Mouse (Mus musculus) heart, adult 11 months (tissue): ENCODE measurements around the gene Guca2b.

Source experiments
- DNase-seq: peaks from one replicate; pipeline ENCODE4 v3.0.0; 2022

The Guca2b gene

DNA sequence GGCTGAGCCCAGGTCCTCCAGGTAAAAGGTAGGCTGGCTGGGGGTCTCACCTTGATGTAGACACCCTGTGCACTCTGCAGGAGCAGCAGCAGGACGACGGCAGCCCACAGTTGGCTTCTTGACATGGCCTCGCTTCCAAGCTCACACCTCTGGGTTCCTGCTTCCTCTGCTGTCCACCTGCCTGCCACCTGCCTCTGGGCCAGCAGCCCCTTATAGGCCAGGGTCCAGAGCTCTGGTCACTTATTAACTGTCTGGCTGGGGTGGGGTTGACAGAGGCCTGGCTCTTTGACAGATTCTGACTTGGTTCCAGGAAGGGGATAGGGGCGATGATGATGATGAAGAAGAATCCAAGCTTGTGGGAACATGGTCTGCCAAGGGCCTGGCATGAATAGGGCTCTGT, at the start of gene Guca2b:
Guca2b (minus strand) TSS at position 224 of the 400 bp plus-strand sequence.
- DNase-seq, result no peak

GRCm38 (mm10) chr4:119707751-119708150, 49.0 kb upstream of the Guca2b start:
- peak; percentile 98 for DNase-seq

- DNase-seq, result peak; percentile 93
Observed at GRCm38 (mm10) chr4:119707326-119707725, 48.6 kb upstream of the Guca2b start.

- peak; percentile 84 for DNase-seq
Observed at GRCm38 (mm10) chr4:119703965-119704364, 45.2 kb upstream of the Guca2b start.

DNA sequence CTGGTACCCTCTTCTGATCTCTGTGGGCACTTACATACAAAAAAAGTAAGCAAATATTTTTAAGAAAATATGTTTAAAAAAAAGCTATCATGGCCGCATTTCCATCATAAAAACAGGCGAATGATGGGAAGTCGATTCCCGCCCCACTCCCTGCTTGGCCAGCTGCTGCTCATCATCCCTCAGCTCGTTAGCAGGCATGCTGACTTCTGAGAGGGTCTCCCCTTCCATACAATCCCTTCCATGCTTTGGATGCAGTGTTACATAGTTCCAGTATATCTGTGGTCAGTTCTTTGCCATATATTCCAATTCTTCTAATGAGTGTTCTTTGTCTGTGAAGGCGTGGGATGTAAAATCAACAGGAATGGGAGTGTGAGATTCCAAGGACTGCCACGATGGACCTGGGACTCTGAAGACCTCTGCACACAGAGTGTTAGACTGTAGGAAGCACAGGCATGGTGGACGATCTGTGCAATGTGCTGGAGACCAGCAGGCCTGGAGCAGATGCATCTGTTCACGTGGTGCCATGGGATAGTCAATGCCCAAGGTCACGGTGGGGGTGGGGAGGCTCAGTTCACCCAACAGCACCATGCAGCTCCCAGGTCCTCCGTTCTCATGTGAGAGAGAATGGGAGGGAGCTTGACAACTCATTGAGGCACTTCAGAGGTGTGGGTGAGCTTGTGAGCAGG, 42.7 kb upstream of the Guca2b start:
- peak; percentile 45 for DNase-seq

DNA sequence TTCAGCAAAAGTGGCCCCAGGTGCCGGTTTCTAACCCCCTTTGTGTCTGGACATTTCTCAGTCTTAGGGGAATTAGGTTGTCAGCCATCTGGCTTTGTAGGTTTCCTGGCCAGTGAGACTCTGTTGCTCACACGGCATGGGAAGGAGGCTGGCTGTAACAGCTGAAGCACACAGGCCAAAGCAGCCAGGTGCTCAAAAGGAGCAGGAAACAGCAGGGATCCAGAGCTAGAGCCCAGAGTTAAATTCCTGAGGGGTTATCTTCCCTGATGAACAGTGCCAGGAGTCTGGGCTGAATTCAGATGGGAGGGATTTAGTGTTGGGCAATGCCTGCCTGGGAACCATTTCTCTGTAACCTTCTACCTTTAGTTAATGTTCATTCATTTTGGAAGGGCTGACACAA, 39.6 kb upstream of the Guca2b start:
- DNase-seq, result peak; percentile 75

DNA sequence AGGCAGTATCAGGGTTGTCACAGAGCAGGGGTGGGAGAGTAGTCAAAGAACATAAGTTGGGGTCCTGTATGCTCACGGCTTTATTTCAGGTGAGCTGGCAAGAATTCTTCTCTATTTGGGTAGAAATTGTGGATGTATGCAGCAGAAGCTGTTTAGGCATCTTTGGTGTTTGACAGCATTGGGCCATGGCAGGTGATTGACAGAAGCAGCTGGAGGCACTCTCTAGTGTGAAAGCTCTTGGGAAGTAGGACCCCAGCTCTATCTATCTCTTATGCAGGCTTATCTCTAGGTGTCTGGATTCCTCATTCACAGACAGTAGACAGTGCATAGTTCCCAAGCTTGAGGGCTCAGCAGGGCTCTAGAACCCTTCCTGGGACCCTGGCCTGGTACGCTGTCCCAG, 27.0 kb upstream of the Guca2b start:
- DNase-seq, result no peak

GRCm38 (mm10) chr4:119682596-119682995, 23.8 kb upstream of the Guca2b start:
- peak; percentile 49 for DNase-seq

DNA sequence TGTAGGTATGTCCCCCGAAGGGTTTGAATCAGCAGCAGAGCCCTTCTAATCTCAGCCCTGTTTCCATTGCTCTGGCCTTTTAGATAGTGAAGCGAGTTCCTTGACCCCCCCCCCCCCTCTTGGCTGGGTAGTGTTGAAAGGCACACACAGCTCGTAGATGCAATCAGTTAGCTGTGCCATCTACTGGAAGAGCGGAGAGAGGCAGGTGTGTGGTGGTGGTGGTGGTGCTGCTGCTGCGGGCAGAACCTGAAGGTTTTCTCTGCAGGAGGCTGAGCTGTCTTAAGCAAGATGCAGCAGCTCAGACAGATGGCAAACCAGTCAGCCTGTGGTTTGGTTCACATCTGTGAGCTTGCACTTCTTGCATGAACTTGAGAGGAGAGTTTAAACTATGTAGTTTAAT, 13.9 kb upstream of the Guca2b start:
- peak; percentile 85 for DNase-seq

- DNase-seq, result peak; percentile 84
Observed at GRCm38 (mm10) chr4:119671164-119671563, 12.4 kb upstream of the Guca2b start.

- peak; percentile 74 for DNase-seq
Observed at GRCm38 (mm10) chr4:119670736-119671135, 12.0 kb upstream of the Guca2b start.

DNA sequence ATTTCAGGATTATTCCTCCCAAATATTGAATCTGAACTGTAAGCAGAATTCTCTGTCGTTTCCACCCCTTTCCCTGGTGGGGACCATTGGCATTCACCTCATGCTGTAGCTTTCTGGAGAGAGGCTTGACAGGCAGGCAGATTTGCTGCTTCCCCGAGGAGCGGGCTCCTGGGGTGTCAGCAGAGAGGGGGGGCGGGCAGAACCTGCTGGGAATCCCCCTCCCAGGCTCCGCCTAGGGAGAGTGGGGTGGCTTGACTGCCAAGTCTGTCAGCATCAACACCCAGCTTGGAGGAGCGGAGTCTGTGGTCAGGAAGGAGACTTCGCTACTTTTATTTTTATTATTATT, 11.4 kb upstream of the Guca2b start:
- DNase-seq, result peak; percentile 81

DNA sequence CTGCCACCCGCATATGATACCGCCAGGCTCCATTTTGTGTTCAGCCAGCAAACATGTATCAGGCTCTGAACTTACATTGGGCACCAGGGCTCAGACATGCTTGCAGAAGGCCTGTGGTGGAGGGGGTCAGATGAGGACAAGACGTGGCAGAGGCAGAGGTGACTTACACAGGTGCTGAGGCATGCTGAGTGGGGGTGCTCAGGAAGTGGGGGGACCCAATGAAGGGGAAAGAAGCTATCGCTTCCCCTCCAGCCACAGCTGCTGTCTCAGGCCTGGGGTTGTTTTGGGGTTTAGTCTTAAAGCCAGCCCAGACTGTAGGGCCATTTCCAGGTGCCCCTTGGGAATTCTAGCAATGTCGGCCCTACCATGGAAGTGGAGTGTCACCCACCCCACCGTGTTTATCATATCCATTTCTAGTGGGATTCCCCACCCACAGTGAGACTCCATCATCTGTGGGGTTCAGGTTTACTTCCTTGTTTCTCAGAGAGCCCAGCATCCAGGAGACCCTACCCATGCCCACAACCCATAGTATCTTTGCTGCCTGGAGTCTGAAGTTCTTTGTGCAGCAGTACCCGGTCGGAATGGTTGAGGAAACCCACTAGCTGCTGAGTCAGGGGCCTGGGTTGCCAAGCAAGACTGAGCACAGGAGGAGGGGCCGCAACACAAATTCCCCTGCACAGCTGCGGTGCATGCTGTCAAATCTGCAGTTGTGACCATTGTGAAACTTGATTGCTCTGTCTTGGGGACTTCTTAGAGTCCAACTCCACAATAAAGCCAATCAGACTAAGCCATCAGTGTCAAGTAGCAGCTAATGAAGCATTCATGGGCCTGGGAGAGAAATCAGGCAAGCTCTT, 10.8 kb upstream of the Guca2b start:
- DNase-seq, result peak; percentile 86

GRCm38 (mm10) chr4:119668596-119668995, 9.8 kb upstream of the Guca2b start:
- DNase-seq, result peak; percentile 67

- DNase-seq, result peak; percentile 79
Observed at GRCm38 (mm10) chr4:119668185-119668584, 9.4 kb upstream of the Guca2b start.

- peak; percentile 90 for DNase-seq
Observed at GRCm38 (mm10) chr4:119667454-119667853, 8.7 kb upstream of the Guca2b start.

DNA sequence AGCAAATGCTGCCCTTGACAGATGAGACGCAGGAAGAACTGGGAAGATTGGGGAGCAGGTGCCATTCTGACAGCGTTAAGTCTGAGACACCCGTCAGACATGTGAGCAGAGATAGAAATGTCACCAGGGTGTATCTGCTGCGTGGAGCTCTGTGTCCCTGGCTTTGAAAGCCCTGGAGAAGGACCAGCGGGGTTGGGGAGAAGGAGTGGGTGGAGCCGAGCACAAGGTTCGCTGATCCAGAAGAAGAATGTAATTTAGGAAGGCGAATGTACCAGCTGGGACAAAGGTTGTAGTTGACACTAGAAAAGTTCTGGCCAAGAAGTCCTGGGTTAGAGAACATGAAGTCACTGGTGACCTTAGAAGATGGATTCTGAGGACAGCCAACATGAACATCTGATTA, 7.4 kb upstream of the Guca2b start:
- peak; percentile 97 for DNase-seq

- peak; percentile 43 for DNase-seq
Observed at GRCm38 (mm10) chr4:119665166-119665565, 6.4 kb upstream of the Guca2b start.

DNA sequence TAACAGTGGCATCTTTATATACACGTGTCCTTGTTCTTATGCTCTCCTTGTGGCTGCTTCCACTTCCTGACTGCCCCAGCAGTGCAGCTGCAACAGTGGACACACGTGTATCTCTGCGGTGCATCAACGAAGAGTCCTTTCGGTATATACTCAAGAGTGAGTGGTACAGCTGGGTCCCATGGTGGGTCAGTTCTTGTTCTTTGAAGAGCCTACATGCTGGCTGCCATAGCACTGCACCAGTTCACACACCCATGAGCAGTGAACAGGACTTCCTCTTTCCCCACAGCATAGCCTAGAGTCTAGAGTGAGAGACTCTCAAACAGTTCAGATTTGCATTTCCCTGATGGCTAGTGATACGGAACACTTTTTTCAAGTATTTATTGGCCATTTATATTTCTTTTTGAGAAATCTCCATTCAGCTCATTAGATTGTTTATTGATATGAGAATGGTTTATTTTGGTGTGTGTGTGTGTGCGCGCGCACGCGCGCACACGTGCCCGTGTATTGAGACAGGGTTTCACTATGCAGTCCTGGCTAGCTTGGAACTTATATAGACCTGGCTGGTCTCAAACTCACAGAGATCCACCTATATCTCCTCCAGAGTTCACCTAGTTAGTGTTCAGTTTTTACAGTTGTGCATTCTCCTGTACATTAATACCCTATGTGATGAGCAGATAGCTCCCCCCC, 4.8 kb upstream of the Guca2b start:
- peak; percentile 81 for DNase-seq

DNA sequence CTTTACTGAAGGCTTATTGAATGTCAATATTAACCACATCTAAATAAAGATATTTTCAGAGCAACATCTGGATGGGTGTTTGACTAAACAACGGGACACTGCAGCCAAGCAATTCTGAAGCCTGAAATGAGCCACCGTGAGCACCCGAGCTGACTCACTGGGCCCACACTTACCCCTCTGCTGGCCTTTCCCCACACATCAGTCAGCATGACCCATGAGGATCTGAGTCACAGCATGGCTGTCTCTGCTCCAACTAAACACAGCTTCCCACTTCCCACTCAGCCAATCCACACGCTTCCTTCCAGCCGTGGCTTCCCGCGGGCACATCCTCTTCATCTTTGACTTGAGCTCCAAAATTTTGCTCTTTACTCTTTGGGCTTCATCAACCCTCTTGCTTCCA, 4.2 kb upstream of the Guca2b start:
- peak; percentile 92 for DNase-seq

- peak; percentile 96 for DNase-seq
Observed at GRCm38 (mm10) chr4:119662151-119662550, 3.4 kb upstream of the Guca2b start.

DNA sequence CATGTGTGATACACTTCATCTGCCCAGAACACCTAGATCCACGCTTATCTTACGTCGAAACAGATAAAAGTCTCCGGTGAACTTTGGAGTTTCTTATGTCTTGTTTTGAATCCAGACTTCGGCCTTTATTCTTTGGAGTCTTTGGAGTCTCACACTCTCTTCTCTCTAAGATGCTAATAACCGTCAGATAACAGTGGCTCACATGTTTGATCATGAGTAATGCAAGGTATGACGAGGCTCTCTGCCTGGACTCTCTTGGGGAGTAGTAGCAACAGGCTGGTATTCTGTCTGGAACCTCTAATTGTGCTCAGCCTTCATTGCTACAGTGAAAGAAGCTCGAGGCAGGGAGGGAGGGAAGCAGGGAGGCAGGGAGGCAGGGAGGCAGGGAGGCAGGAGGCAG, 1.3 kb upstream of the Guca2b start:
- DNase-seq, result no peak

DNA sequence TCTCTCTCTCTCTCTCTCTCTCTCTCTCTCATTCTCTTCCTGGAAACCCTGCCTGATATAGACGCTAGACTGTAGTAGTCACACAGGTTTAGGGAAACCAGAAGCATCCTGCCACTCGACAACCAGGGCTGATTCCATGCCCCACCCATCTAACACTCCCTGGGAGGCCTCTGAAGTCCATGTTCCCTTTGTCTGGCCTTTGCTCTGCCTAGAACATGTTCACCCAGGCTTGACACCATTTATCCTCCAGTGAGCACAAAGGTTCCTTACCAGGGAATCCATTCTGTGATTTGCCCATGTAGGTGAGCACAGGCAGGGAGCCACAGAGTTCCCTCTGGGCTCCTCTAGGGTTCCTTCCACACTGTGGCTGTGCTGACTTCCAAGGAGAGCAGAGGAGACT, 508 bp downstream of the Guca2b start:
- DNase-seq, result no peak

DNA sequence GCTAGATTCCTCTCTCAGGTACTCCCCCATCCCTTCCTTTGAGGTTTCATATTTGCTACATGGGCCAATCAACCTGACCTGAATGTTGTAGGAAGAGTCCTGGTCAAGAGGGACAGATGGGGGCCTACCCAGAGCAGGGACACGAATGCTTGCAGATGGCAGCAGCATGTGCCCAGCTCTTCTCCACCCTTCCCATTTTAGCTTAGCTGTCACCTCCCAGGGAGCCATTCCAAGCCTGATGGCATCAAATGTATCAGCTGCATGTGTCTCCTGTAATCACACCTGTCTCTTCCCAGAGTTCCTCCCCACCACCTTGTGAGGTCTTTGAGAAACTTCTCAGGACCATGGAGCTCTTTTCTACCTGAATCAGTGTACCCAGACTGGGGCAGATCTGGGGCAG, 1.7 kb downstream of the Guca2b start:
- DNase-seq, result peak; percentile 76
